Mouse (Mus musculus): ENCODE data around the gene Clpx. TPM values are rescaled to one million over a fixed set of nuclear protein-coding genes. Genes with fewer than 3 reads are reported as not detected.
A peak's percentile ranks its signal among the peaks of the same experiment; 100 is the strongest.

Clpx gene
- total RNA-seq, 2 experiments from 2014 or later, result 44.9 to 60.0 TPM

GRCm38 (mm10) chr9:65346476-65347111, 52.5 kb downstream of the Clpx start:
- peak; percentile 26 for DNase-seq

DNA sequence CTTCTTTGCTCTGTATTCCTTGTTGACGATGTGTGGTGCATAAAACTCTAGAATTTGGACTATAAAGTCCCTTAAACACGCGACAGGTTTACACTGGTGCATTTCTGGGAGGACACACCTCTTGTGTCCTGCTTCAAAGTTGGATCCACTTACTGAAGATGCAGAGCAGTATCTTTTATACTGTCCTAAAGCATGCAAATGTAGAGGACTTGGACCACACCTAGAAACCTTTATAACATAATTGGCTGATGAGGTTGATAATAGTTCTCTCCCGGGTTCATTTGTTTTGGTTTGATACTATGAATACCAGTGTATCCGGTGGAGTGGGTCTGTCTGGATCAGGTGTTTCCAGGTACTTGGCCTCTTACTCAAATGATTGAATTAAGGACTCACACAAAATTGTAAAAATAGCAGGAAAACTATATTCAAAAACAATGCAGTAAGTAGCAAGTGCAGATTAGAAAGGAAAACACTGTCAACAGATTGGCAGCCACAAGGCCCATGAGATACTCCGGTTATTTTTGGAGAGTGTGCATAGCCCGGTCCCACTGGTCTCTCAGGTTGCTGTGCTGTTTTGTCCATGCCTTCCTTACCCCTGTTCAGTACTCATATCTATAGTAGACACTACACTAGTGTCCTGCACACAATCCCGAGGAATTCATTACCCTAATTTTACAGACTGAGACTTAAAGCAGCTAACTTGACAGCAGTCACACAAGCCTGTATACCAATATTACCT, 53.2 kb downstream of the Clpx start:
- no peak for DNase-seq

DNA sequence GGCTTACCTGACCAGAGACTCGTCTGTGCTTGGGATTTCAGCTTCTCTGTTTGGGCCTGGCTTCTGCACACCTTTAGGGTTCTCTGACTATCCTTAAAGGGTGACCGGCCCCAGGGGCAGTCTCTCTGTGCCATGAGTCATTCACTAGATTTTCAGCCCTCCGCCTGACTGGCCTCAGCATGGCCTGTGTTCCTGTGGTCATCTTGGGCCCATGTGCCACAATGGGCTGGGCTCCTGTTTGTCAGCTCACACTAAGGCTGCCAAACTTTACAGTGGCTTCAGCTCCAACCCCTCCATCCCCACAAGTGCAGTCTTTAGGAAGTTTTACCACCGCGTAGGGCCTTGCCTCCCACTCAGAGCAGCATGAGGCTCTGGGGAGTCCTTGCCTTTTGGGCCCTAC, 59.2 kb downstream of the Clpx start:
- no peak for DNase-seq

DNA sequence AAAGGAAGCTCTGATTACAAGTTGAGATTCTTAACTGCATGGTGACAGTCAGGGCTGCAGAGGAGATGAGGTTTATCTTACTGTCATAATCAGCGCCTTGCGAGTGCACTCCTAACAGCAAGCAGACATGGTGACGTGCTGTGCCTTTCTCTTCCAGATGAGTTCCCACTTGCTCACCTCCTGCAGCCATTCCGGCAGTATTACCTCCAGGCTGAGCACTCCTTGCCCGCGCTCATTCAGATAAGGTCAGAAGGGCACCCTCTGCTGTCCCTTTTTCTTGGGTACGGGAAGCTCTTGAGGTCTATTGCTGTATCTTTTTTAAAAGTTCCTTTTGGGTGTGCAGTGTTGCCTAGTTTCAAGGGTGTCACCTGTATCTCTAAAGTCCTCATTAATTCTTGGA, 62.5 kb downstream of the Clpx start:
- no peak for DNase-seq

- no peak for DNase-seq
These were observed 62.9 kb downstream of the Clpx start for GRCm38 (mm10) chr9:65356971-65357370.

- DNase-seq, result no peak
These were observed 65.0 kb downstream of the Clpx start for GRCm38 (mm10) chr9:65358956-65359480.

DNA sequence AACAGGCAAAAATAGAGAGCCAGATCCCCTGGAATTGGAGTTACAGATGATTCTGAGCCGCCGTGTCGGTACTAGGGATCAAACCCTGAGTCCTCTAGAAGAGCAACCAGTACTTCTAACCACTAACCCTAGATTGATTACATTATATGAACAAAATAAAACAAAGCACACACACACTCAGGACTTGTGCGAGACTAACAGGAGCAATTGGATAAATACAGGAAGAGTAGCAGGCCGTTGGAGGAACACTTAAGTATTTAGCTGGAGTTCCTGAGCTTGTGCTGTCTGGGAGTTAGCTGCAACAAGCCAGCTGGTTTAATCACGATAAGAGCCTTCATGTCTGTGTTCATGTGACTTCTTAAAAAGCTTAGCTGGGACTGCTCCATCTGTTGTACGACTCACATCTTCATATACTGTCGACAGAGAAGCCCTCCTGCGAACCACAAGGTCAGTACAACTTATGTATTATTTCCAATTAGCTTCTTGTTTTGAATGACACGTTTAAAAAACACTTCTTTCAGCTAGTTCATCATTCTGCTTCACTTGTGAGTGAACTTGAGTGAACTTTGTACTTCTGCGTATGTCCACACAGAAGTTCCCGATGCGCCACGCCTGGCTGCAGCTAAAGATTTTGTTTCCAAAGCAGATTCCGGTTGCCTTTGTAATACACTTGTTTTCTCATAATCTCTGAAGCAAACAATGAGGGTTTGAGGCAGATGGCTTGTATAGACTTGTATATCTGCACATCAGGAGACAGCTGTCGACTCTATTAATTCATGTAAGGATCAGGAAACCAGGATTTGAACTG, 66.8 kb downstream of the Clpx start, which contains the start of gene Ubap1l:
TSS of gene Ubap1l (plus strand) at position 401 of the 808 bp plus-strand sequence.
- DNase-seq, result no peak

GRCm38 (mm10) chr9:65363684-65364083, 69.6 kb downstream of the Clpx start:
- no peak for DNase-seq

DNA sequence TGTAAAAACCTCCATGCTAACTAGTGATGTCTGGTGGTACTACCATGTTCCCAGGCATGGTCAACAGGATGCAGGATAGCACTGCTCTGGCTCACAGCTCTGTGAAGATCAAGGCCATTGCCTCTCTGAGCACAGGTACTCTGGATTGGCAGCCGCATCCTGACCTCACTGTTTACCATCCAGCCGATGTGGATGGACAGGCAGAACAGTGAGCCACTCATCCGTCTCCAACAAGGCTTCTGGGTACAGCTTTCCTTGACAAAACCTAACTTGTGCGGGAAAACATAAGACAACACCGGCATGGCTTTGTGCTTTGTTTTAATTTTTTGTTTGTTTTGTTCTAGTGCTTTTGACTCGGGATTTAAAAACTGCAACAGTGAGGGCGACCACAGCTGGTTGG, 71.7 kb downstream of the Clpx start:
- DNase-seq, result no peak

GRCm38 (mm10) chr9:65371756-65372155, 77.7 kb downstream of the Clpx start:
- DNase-seq, result no peak

DNA sequence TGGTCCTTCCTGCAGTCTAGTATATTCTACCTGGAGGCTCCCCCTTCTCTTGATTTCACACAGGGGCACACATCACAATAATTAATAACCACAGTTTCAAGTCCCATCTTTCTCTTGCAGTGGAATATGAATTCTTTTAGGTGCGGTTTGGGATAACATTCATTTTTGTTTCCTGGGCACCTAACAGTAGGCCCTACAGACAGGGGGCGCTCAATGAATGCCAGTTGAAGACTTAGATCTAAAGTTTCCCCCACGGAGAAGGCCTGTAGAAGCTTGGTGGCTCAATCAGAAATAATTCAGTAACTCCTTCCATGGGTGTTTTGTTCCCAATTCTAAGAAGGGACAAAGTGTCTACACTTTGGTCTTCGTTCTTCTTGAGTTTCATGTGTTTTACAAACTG, 78.4 kb downstream of the Clpx start:
- no peak for DNase-seq

DNA sequence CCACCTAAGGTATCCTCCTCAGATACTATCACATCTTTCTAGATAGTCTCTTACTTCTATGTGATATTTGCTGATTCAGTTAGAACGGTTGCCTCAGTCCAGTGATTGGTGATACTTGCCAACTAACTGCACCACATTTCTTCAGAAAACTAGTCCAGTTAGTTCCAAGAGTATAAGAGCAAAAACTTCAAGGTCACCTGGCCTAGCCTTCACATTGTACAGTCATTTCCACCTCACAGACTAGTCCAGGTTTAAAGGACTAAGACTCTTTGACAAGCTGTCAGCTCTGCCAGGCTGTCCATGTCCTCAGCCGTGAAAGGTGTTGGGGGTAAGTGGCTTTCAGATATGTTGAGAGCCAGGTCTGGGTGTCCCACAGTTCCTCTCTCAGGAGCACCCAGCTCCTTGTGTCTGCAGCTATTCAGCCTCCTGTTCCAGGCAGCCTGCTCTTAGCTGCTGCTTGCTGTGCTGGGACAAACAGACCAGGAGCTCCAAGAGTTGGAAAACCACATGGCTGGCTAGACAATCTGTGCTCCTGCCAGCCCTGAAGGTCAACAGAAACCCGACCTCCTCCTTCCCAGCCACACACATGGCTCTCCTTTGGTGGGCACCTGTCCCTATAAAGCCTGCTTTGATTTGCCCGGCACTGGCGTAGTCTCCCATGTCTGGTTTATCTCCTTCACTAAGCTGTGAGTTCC, 80.6 kb downstream of the Clpx start:
- peak; percentile 78 for DNase-seq

DNA sequence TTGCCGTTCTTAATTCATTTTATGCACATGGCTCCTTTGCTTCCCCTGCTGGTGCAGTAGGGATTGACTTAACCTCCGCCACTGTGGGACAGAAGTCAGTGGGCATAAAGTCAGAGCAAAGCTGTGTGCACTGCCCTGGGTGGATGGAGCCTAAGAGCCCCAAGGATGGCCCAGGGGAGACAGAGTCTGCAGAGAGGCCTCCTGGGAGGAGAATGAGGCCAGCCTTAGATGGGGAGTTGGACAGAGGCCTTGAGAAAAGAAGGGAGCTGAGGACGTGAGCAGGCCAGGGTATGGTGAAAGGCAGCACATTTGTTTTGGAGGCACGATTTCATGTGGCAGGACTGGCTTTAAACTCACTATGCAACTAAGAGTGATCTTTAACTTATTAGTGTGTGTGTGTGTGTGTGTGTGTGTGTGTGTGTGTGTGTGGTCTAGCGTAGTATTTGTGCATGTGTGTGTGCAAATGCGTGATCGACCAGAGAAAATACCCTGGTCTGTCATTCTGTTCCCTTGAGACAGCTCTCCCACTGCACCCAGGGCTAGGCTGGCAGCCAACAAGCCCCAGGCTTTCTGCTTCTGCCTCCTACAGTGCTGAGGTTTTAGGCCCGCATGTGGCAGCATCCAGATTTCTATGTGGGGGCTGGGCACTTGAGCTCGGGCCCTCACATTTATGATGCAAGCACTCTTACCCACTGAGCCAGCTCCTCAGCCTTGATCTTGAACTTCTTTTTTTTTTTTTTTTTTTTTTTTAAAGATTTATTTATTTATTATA, 81.3 kb downstream of the Clpx start:
- DNase-seq, result no peak

Other genes with a start within 250 kb of the Clpx start
- 10 to 100 TPM; 26.4 to 27.3 TPM for gene Igdcc4, start 192.8 kb upstream of the Clpx start, total RNA-seq (2021)
- gene Igdcc3, start 153.1 kb upstream of the Clpx start, total RNA-seq (2021), result under 1 TPM; 0.21 to 0.33 TPM
- gene Parp16, start 98.9 kb upstream of the Clpx start, total RNA-seq (2021), result 1 to 10 TPM; 3.8 to 5.3 TPM
- gene Cilp, start 29.1 kb upstream of the Clpx start, total RNA-seq (2021), result 100 to 1,000 TPM in 1 of 2 experiments, 10 to 100 TPM in 1; 28.8 to 105 TPM
- 10 to 100 TPM; 10.1 to 12.7 TPM for gene Pdcd7, start 51.8 kb downstream of the Clpx start, total RNA-seq (2021)
- under 1 TPM; 0.20 to 0.64 TPM for gene Ubap1l, start 66.8 kb downstream of the Clpx start, total RNA-seq (2021)
- 10 to 100 TPM; 10.3 to 11.6 TPM for gene Kbtbd13, start 97.4 kb downstream of the Clpx start, total RNA-seq (2021)
- 1 to 10 TPM; 3.1 to 4.4 TPM for gene Rasl12, start 104.2 kb downstream of the Clpx start, total RNA-seq (2021)
- gene Slc51b, start 128.7 kb downstream of the Clpx start, total RNA-seq (2021), result not detected
- 1 to 10 TPM; 5.0 to 5.3 TPM for gene Mtfmt, start 141.5 kb downstream of the Clpx start, total RNA-seq (2021)
- 10 to 100 TPM in 1 of 2 experiments, 1 to 10 TPM in 1; 6.4 to 10.8 TPM for gene Spg21, start 166.7 kb downstream of the Clpx start, total RNA-seq (2021)
- gene Ankdd1a, start 225.9 kb downstream of the Clpx start, total RNA-seq (2021), result not detected